Mouse (Mus musculus): ENCODE data around the gene Grtp1. TPM values are rescaled to one million over a fixed set of nuclear protein-coding genes. Genes with fewer than 3 reads are reported as not detected.

The Grtp1 gene
- polyA plus RNA-seq (2015; fragmentation: Nextera tagmentation; extraction: Ambion mirVana), result 5.9 and 7.3 TPM in 2 replicates

GRCm38 (mm10) chr8:13200301-13201012 lies at the start of gene Grtp1:
Grtp1 (minus strand) TSS chr8:13200620.

GRCm38 (mm10) chr8:13158718-13159376 lies 41.6 kb downstream of the Grtp1 start, which contains the start of gene Lamp1:
Lamp1 (plus strand) TSS chr8:13159161.

MicroRNAs encoded within 50 kb of the gene (microRNA counts, 519-probe panel; counts per million panel counts)
- microRNA mmu-miR-1968, result 88.3 counts per million

Other genes starting within 250 kb of the Grtp1 start
- gene F7, start 174.6 kb downstream of the Grtp1 start, polyA plus RNA-seq (2015; fragmentation: Nextera tagmentation; extraction: Ambion mirVana), result 0.26 and 0.51 TPM in 2 replicates
- gene F10, start 163.3 kb downstream of the Grtp1 start, polyA plus RNA-seq (2015; fragmentation: Nextera tagmentation; extraction: Ambion mirVana), result 6.5 and 7.0 TPM in 2 replicates
- 0.14 and 0.30 TPM in 2 replicates for gene Proz, start 139.7 kb downstream of the Grtp1 start, polyA plus RNA-seq (2015; fragmentation: Nextera tagmentation; extraction: Ambion mirVana)
- gene Pcid2, start 95.2 kb downstream of the Grtp1 start, polyA plus RNA-seq (2015; fragmentation: Nextera tagmentation; extraction: Ambion mirVana), result 15.8 and 17.3 TPM in 2 replicates
- gene Cul4a, start 95.0 kb downstream of the Grtp1 start, polyA plus RNA-seq (2015; fragmentation: Nextera tagmentation; extraction: Ambion mirVana), result 92.5 and 94.2 TPM in 2 replicates
- gene Lamp1, start 41.5 kb downstream of the Grtp1 start, polyA plus RNA-seq (2015; fragmentation: Nextera tagmentation; extraction: Ambion mirVana), result 155 and 184 TPM in 2 replicates
- gene Adprhl1, start 53.5 kb upstream of the Grtp1 start, polyA plus RNA-seq (2015; fragmentation: Nextera tagmentation; extraction: Ambion mirVana), result not detected in 2 replicates
- 8.3 and 9.5 TPM in 2 replicates for gene Dcun1d2, start 87.5 kb upstream of the Grtp1 start, polyA plus RNA-seq (2015; fragmentation: Nextera tagmentation; extraction: Ambion mirVana)
- gene Tmco3, start 87.6 kb upstream of the Grtp1 start, polyA plus RNA-seq (2015; fragmentation: Nextera tagmentation; extraction: Ambion mirVana), result 9.6 and 11.7 TPM in 2 replicates
- gene Tfdp1, start 138.1 kb upstream of the Grtp1 start, polyA plus RNA-seq (2015; fragmentation: Nextera tagmentation; extraction: Ambion mirVana), result 137 and 139 TPM in 2 replicates
- 0.14 TPM in 1 of 2 replicates, not detected in the other for gene Atp4b, start 196.2 kb upstream of the Grtp1 start, polyA plus RNA-seq (2015; fragmentation: Nextera tagmentation; extraction: Ambion mirVana)
- gene Grk1, start 204.5 kb upstream of the Grtp1 start, polyA plus RNA-seq (2015; fragmentation: Nextera tagmentation; extraction: Ambion mirVana), result 0.04 TPM in 1 of 2 replicates, not detected in the other
- gene Tmem255b, start 234.6 kb upstream of the Grtp1 start, polyA plus RNA-seq (2015; fragmentation: Nextera tagmentation; extraction: Ambion mirVana), result 0.84 and 1.1 TPM in 2 replicates

All from spleen, postnatal 0 days (tissue).